In genomic region chr5:5380731-5381718, GRCm38 (mm10) we compare ENCODE assay signal across 8 mouse cellular contexts. TPM values are rescaled to one million over a fixed set of nuclear protein-coding genes. Genes with fewer than 3 reads are reported as not detected.
DNase-seq lines count a peak whose midpoint lies in the region; ATAC-seq and TF ChIP-seq lines count a peak whose summit lies in the region.

No protein-coding gene starts in this region.

- peak overlapping the region; percentile 58 for H3K4me3 ChIP-seq in layer of hippocampus, adult 2 months
- peak overlapping the region; percentile 74 for H3K4me3 ChIP-seq in forebrain, embryonic 10.5 days
- peak overlapping the region; percentile 76 for H3K4me3 ChIP-seq in hindbrain, embryonic 12.5 days
- peak overlapping the region; percentile 79 for H3K4me3 ChIP-seq in stomach, postnatal 0 days (ENCODE audit: low read depth, low read length)

- no peak for ATAC-seq in hindbrain, embryonic 12.5 days (ENCODE audit: low FRiP score)
- ATAC-seq in stomach, postnatal 0 days (ENCODE audit: low FRiP score, low TSS enrichment): 0 out of 2 replicates have a peak, but pooled peaks have one; percentile 9

- TF ChIP-seq EP300 in stomach, postnatal 0 days (optimal IDR thresholded peaks at IDR 0.05): no peak

- H3K36me3 ChIP-seq in forebrain, embryonic 10.5 days (replicated peaks): no peaks in the 10 kb centered on the region
- no peaks in the 10 kb centered on the region for H3K36me3 ChIP-seq in hindbrain, embryonic 12.5 days
- no peaks in the 10 kb centered on the region for H3K36me3 ChIP-seq in stomach, postnatal 0 days (ENCODE audit: control insufficient read depth, insufficient read depth, low read length)

- no peaks in the 10 kb centered on the region for H3K9me3 ChIP-seq in forebrain, embryonic 10.5 days
- H3K9me3 ChIP-seq in hindbrain, embryonic 12.5 days (replicated peaks): no peaks in the 10 kb centered on the region
- H3K9me3 ChIP-seq in stomach, postnatal 0 days (ENCODE audit: control insufficient read depth, low read length): no peaks in the 10 kb centered on the region

- H3K27ac ChIP-seq in layer of hippocampus, adult 2 months: peak overlapping the region; percentile 64; the same call in 1 of the 2 replicates
- peak overlapping the region; percentile 95 for H3K27ac ChIP-seq in forebrain, embryonic 10.5 days
- peak overlapping the region; percentile 95 for H3K27ac ChIP-seq in hindbrain, embryonic 12.5 days
- peak overlapping the region; percentile 89 for H3K27ac ChIP-seq in stomach, postnatal 0 days (replicated peaks)

- H3K27me3 ChIP-seq in forebrain, embryonic 10.5 days (ENCODE audit: poor library complexity, severe bottlenecking): peaks cover 5% of the 10 kb centered on the region; the same call in 1 of the 2 replicates
- H3K27me3 ChIP-seq in hindbrain, embryonic 12.5 days: no peaks in the 10 kb centered on the region
- H3K27me3 ChIP-seq in stomach, postnatal 0 days (ENCODE audit: control insufficient read depth, insufficient read depth, low read length): no peaks in the 10 kb centered on the region

- peaks cover 15% of the 10 kb centered on the region for H3K4me1 ChIP-seq in forebrain, embryonic 10.5 days
- peaks cover 28% of the 10 kb centered on the region for H3K4me1 ChIP-seq in hindbrain, embryonic 12.5 days
- H3K4me1 ChIP-seq in stomach, postnatal 0 days (replicated peaks; ENCODE audit: control insufficient read depth, insufficient read depth): no peaks in the 10 kb centered on the region; the same call in 1 of the 2 replicates

- H3K9ac ChIP-seq in hindbrain, embryonic 12.5 days: peak overlapping the region; percentile 89
- H3K9ac ChIP-seq in stomach, postnatal 0 days (ENCODE audit: low read length): peak overlapping the region; percentile 87

- peak overlapping the region; percentile 70 for H3K4me2 ChIP-seq in hindbrain, embryonic 12.5 days (replicated peaks)
- peak overlapping the region; percentile 77 for H3K4me2 ChIP-seq in stomach, postnatal 0 days (replicated peaks; ENCODE audit: low read depth)

- no peak for DNase-seq in layer of hippocampus, adult 2 months (ENCODE audit: low spot score in 2 of 2)
- DNase-seq in layer of hippocampus, adult 8-10 months (ENCODE audit: low spot score in 2 of 2): no peak
- no peak for DNase-seq in forebrain, embryonic 10.5 days (ENCODE audit: extremely low spot score, low spot score)
- DNase-seq in lung, postnatal 14 days: peak; percentile 30
- DNase-seq in stomach, postnatal 0 days (ENCODE audit: low spot score): no peak
- no peak for DNase-seq in right cerebral cortex, postnatal 14 days
- DNase-seq in spleen, adult 18-20 months: no peak

- 6% methylated on average over 23 of the region's 23 CpGs for WGBS in forebrain, embryonic 10.5 days
- WGBS in hindbrain, embryonic 12.5 days: 5% methylated on average over 23 of the region's 23 CpGs
- WGBS in stomach, postnatal 0 days: 5% methylated on average over 23 of the region's 23 CpGs

- no peak; the same call in 1 of the 2 replicates for TF ChIP-seq CTCF in layer of hippocampus, adult 2 months (conservative IDR thresholded peaks at IDR 0.05)
- no peak for TF ChIP-seq CTCF in stomach, postnatal 0 days (IDR thresholded peaks at IDR 0.05; ENCODE audit: low read depth)

RNA-seq across cellular contexts. Expression of gene Cdk14, which starts 39.1 kb away (rescaled TPM):
- total RNA-seq in layer of hippocampus, adult 2 months (2021): 100 to 1,000 TPM; 258 to 269 TPM
- 100 to 1,000 TPM; 243 to 267 (median 257) TPM for total RNA-seq in layer of hippocampus, adult 8-10 months (2022)
- polyA plus RNA-seq in forebrain, embryonic 10.5 days (2016; fragmentation: Nextera tagmentation; extraction: Ambion mirVana): 9.5 and 9.6 TPM in 2 replicates
- polyA plus RNA-seq in hindbrain, embryonic 12.5 days (2016; fragmentation: Nextera tagmentation; extraction: Ambion mirVana): 43.8 and 46.3 TPM in 2 replicates
- 5.9 and 6.1 TPM in 2 replicates for polyA plus RNA-seq in stomach, postnatal 0 days (2015; fragmentation: Nextera tagmentation; extraction: Ambion mirVana)
